Comparison of ENCODE assay signal across 18 mouse cellular contexts in genomic region chr3:51764175-51764574, GRCm38 (mm10).
"Had no signal": no experiment of that assay in that cellular context is flagged by ENCODE, and none has a peak within 500 bp of the region (broad histone marks: within the 10 kb centered on the region; RNA-seq: fewer than 3 reads in every experiment).

No protein-coding gene starts in this region.

- H3K36me3 ChIP-seq: limb, embryonic 10.5 days; limb, embryonic 13.5 days; liver, embryonic 12.5 days; liver, embryonic 15.5 days; lung, embryonic 15.5 days; neural tube, embryonic 13.5 days had no signal

- H3K9me3 ChIP-seq: limb, embryonic 10.5 days; limb, embryonic 13.5 days; liver, embryonic 12.5 days; liver, embryonic 15.5 days; lung, embryonic 15.5 days; neural tube, embryonic 13.5 days had no signal

- H3K4me2 ChIP-seq: limb, embryonic 13.5 days; liver, embryonic 12.5 days; liver, embryonic 15.5 days; lung, embryonic 15.5 days; neural tube, embryonic 13.5 days had no signal

- H3K27me3 ChIP-seq: limb, embryonic 13.5 days; liver, embryonic 12.5 days; liver, embryonic 15.5 days; lung, embryonic 15.5 days; neural tube, embryonic 13.5 days had no signal

- H3K4me1 ChIP-seq: liver, embryonic 15.5 days had no signal

- H3K4me3 ChIP-seq: limb, embryonic 10.5 days; limb, embryonic 13.5 days; liver, embryonic 12.5 days; liver, embryonic 15.5 days; lung, embryonic 15.5 days; neural tube, embryonic 13.5 days had no signal

- DNase-seq: kidney, adult 18-20 months; kidney, adult 9 months; kidney, postnatal 14 days; kidney, postnatal 4 days; liver; lung, adult 18-20 months; lung, postnatal 10 days; lung, postnatal 36 days; retina, postnatal 1 day; right cerebral cortex, postnatal 25 days; thymus, postnatal 25 days had no signal

- H3K27ac ChIP-seq: limb, embryonic 10.5 days; limb, embryonic 13.5 days; liver, embryonic 12.5 days; liver, embryonic 15.5 days; lung, embryonic 15.5 days; neural tube, embryonic 13.5 days had no signal

- ATAC-seq: intestine, embryonic 16.5 days; liver, embryonic 12.5 days had no signal

- H3K9ac ChIP-seq: limb, embryonic 13.5 days; liver, embryonic 12.5 days; liver, embryonic 15.5 days; lung, embryonic 15.5 days; neural tube, embryonic 13.5 days had no signal
